Mouse (Mus musculus) heart, embryonic 13.5 days (tissue): ENCODE measurements around the gene Isg15. TPM values are rescaled to one million over a fixed set of nuclear protein-coding genes. Genes with fewer than 3 reads are reported as not detected.
"Not testable (repeated sequence)": the region's sequence is repeated elsewhere in the genome, so short reads cannot be mapped to it uniquely, and the experiment has no call there.

ENCODE experiments used
- ATAC-seq: fragments of 200-750 bp; cut with Nextera tagmentation; 2 replicates; pipeline ENCODE4 v1.8.0; 2017; ENCODE audit warnings: moderate TSS enrichment; ENCODE audit not compliant: insufficient number of reproducible peaks, low FRiP score, low TSS enrichment; ENCODE audit errors: extremely low read depth
- H3K27ac ChIP-seq: fragments of 300-500 bp; sonication (generic); replicated peaks from 2 replicates; pipeline ENCODE4 v1.5.1; 2015; ENCODE audit warnings: moderate library complexity, mild to moderate bottlenecking, inconsistent platforms
- H3K27me3 ChIP-seq: fragments of 300-500 bp; sonication (generic); replicated peaks from 2 replicates; pipeline ENCODE4 v1.6.1; 2015; ENCODE audit warnings: mild to moderate bottlenecking, inconsistent platforms
- H3K36me3 ChIP-seq: fragments of 300-500 bp; sonication (generic); 2 replicates; pipeline ENCODE4 v1.6.1; 2015; ENCODE audit warnings: mild to moderate bottlenecking, inconsistent platforms
- H3K4me1 ChIP-seq: fragments of 300-500 bp; sonication (generic); 2 replicates; pipeline ENCODE4 v1.6.1; 2015; ENCODE audit warnings: inconsistent platforms
- H3K4me2 ChIP-seq: fragments of 300-500 bp; sonication (generic); 2 replicates; pipeline ENCODE4 v1.6.1; 2015; ENCODE audit warnings: inconsistent platforms, mild to moderate bottlenecking, moderate library complexity
- H3K4me3 ChIP-seq: fragments of 300-500 bp; sonication (generic); 2 replicates; pipeline ENCODE4 v1.5.1; 2015; ENCODE audit warnings: moderate library complexity, mild to moderate bottlenecking, inconsistent platforms
- H3K9ac ChIP-seq: fragments of 300-500 bp; sonication (generic); 2 replicates; pipeline ENCODE4 v1.6.1; 2015; ENCODE audit warnings: inconsistent platforms, mild to moderate bottlenecking, moderate library complexity
- H3K9me3 ChIP-seq: fragments of 300-500 bp; sonication (generic); 2 replicates; pipeline ENCODE4 v1.6.1; 2016; ENCODE audit warnings: inconsistent platforms
- WGBS: fragments of 180-500 bp; shearing (Covaris S2); methylation state at CpG from one replicate; pipeline ENCODE4 v1.1.7; 2015; ENCODE audit warnings: mixed read lengths; 5-methylcytosine and 5-hydroxymethylcytosine counted together
- polyA plus RNA-seq: library from polyadenylated mRNA; unstranded; fragments of >200 nt; fragmentation: Nextera tagmentation; extraction: Ambion mirVana; gene quantifications from 2 replicates; pipeline ENCODE4 v1.2.1, GENCODE M21; 2015

Gene Isg15
- polyA plus RNA-seq, 1 experiment from 2014 or later, result 3.5 TPM

DNA sequence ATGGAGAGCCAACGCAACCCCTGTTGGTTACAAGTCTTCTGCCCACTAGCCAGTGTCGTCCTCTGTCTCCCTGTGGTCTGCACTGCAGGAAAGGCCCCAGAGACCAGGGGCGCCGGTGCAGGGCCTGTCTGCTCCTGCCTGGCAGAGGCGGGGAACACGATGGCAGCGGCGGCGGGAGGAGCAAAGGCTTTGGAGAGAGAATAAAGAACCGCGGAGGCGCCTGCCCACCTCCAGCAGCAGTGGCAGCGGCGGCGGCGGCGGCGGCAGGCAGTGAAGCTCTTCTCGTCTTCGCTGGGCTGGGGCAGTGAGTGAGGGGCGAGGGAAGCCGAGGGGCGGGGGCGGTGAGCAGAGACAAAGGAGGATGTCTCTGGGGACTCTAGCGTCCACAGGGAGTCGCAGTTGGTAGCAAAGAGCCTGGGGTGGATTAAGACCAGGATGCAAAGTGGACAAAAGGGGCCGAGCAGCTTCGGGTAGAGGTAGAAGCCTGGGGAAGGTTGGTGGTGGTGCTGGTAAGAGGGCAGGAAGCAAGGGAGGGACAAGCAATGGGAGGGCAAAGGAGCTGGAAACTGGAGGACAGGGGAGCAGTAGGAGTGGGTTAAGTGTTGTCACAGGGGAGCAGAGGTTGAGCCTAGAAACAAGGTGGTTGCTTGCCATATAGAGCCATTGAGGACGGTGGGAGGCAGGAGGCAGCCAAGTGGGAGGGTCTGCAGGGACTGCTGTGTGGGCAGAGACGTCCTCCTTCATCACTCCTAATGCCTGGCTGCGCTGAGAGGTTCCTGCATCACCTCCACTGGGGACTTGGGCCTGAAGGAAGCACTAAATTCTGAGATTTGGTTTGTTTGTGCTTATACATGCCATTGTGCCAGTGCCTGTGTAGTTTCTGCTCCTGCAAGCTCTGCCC, 14.4 kb downstream of the Isg15 start:
- Histone ChIP-seq H3K4me2 (peak overlapping the region; percentile 68), H3K27ac (peak overlapping the region; percentile 64), H3K36me3 (peaks cover 53% of the 10 kb centered on the region), H3K27me3 (no peaks in the 10 kb centered on the region), H3K4me1 (peaks cover 68% of the 10 kb centered on the region), H3K4me3 (peak overlapping the region; percentile 47), H3K9me3 (no peaks in the 10 kb centered on the region), H3K9ac (peak overlapping the region; percentile 81)
- WGBS, result 6% methylated on average over 30 of the region's 31 CpGs
- no peak for ATAC-seq

DNA sequence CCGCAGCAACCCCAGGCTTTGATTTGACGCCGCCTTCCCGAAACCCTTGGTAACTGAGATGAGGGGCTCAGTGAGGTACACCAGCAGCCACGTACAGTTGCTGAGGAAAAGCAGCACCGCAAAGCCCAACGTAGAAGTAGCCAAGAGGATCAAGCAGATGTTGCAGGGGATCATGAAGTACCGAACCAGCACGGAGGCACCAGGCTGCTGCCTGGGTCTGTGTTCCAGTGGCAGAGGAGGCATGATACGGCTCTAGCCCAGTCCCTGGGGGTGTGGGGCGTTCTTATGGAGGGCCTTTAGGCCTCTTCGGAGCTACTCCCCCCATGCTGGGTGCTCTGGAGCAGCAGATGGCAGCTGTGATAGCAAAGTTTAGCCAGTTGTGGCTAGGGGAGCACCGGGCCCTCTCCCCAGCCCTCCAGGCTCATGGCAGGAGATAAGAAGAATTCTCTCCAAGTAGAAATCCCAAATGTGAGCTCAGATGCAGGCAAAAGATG, 15.1 kb downstream of the Isg15 start:
- Histone ChIP-seq H3K27ac (peak overlapping the region; percentile 64), H3K36me3 (peaks cover 53% of the 10 kb centered on the region), H3K4me2 (peak overlapping the region; percentile 68), H3K27me3 (no peaks in the 10 kb centered on the region), H3K4me3 (peak overlapping the region; percentile 47), H3K9ac (peak overlapping the region; percentile 81), H3K4me1 (peaks cover 66% of the 10 kb centered on the region), H3K9me3 (no peaks in the 10 kb centered on the region)
- 68% methylated on average over 13 of the region's 13 CpGs for WGBS
- ATAC-seq, result no peak

DNA sequence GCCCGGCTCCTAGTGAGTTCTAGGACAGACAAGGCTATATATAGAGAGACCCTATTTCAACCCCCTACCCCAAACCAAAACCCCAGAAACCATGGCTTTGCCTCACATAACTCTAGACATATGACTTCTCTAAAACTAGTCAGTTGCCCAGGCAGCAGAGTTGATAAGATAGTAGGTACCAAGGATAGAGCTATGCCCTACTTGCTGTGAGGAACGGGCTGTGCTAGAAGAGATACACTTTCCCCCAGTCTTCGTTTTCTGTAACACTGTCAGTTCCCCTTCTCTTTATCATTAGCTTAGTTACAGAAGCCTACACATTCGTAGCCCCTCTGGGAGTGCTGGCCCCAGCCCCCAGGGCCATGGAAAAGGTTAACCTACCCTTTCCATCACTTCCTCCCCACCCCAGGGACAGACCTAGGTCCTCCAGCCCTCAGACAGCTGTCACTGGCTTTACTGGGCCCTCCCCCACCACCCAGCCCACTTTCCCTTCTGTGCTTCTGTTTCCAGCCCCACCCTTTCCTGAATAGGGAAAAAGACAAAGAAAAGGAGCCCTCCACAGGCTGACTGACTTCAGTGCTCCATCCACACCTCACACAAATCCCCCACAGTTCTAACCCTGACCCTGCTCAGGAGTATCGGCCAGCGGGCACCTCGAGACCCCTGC, 16.2 kb downstream of the Isg15 start:
- Histone ChIP-seq H3K4me2 (peak overlapping the region; percentile 68), H3K9ac (peak overlapping the region; percentile 81), H3K4me3 (no peak overlapping the region)

DNA sequence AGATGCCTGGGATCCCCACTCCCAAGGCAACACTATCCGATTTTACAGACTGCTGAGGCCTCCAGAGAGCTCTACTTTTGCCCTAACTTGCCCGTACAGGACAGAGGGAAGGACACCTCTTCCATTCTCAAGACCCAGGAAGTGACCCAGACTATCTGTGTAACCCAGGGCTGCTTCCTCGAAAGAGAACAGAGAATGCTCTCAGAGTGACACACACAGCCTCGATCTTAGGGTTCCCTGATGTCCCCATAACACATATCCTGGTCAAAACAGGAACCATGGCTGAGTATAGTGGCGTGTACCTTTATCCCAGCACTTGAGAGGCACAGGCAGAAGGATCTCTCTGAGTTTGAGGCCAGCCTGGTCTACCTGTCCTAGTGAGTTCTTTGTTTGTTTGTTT, 16.9 kb downstream of the Isg15 start:
- H3K4me3 ChIP-seq, result no peak overlapping the region
- WGBS, result 80% methylated on average over 5 of the region's 5 CpGs
- H3K36me3 ChIP-seq, result peaks cover 62% of the 10 kb centered on the region
- H3K27me3 ChIP-seq, result no peaks in the 10 kb centered on the region
- H3K27ac ChIP-seq, result no peak overlapping the region
- H3K9me3 ChIP-seq, result no peaks in the 10 kb centered on the region
- peaks cover 49% of the 10 kb centered on the region for H3K4me1 ChIP-seq
- H3K9ac ChIP-seq, result no peak overlapping the region
- H3K4me2 ChIP-seq, result no peak overlapping the region
- ATAC-seq, result no peak

More for the DNA sequence above, 16.2 kb downstream of the Isg15 start:
- H3K27ac ChIP-seq, result peak overlapping the region; percentile 64; the same call in 1 of the 2 replicates
- H3K4me1 ChIP-seq, result peaks cover 56% of the 10 kb centered on the region
- H3K9me3 ChIP-seq, result no peaks in the 10 kb centered on the region
- no peaks in the 10 kb centered on the region for H3K27me3 ChIP-seq
- ATAC-seq, result no peak
- H3K36me3 ChIP-seq, result peaks cover 56% of the 10 kb centered on the region
- WGBS, result 62% methylated on average over 7 of the region's 7 CpGs

DNA sequence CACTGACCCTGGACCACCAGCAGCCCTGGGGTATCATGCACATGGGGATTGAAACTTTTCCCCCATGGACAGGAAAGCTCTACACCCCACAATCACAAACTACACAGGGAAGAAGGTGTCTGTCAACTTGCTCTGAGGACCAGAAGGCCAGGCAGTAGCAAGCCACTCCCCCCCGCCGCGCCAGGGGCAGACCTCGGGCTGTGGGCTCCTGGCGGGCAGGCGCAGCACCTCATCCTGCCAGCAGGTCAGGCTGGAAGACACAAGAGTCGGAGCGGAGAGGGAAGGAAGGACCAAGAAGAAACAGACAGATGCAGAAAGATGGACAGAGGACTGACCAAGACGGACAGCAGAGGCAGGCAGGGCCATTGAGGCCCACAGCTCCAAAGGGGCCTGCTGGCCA, 23.0 kb downstream of the Isg15 start:
- Histone ChIP-seq H3K4me3 (no peak overlapping the region), H3K27me3 (no peaks in the 10 kb centered on the region), H3K9me3 (no peaks in the 10 kb centered on the region), H3K4me1 (0 out of 2 replicates have a peak, but pooled peaks cover 3% of the 10 kb centered on the region), H3K4me2 (no peak overlapping the region), H3K27ac (no peak overlapping the region), H3K36me3 (peaks cover 98% of the 10 kb centered on the region), H3K9ac (no peak overlapping the region)
- 88% methylated on average over 9 of the region's 9 CpGs for WGBS
- ATAC-seq, result no peak

DNA sequence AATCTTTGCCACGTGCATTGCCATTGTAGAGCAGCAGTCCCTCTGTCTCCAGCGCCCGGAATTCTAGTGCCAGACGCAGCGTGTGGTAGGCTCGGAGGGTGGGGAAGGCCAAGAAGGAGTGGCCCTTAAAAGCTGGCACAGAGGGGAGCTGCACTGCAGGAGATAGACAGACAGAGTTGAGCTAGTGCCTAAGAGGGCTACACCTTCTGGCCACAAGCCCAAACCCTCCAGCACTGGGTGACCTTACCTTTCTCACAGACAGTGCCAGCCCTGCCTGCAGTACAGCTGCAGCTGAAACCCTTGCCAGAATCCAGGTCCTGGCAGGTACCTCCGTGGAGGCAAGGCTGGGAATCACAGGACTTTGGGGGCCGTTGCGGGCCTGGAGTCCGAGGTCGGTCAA, 28.8 kb downstream of the Isg15 start:
- Histone ChIP-seq H3K9me3 (no peaks in the 10 kb centered on the region), H3K9ac (no peak overlapping the region), H3K36me3 (peaks cover 100% of the 10 kb centered on the region), H3K27me3 (no peaks in the 10 kb centered on the region), H3K4me1 (no peaks in the 10 kb centered on the region), H3K4me3 (no peak overlapping the region), H3K4me2 (no peak overlapping the region), H3K27ac (no peak overlapping the region)
- ATAC-seq, result no peak
- WGBS, result 95% methylated on average over 11 of the region's 11 CpGs

DNA sequence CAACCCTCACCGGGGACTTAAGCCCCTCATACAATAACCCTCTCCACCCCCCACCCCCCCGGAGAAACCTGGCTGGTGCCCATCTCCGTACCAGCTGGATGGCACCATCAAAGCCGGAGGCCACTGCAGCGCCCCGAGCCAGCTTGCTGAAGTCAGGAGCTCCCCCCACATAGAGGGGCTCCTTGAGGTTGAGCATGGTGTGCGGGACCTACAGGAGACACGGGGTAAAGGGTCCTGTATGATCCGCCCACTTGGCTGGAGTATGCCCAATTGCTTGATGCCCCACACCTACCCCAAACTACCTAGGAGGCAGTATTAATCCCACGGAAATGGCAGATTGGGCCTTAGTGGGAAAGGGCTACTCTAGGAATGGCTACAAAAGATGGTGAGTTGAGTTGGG, 31.5 kb downstream of the Isg15 start:
- H3K9ac ChIP-seq, result no peak overlapping the region
- H3K4me1 ChIP-seq, result no peaks in the 10 kb centered on the region
- H3K27ac ChIP-seq, result no peak overlapping the region
- H3K9me3 ChIP-seq, result no peaks in the 10 kb centered on the region
- no peaks in the 10 kb centered on the region for H3K27me3 ChIP-seq
- H3K4me2 ChIP-seq, result no peak overlapping the region
- no peak overlapping the region for H3K4me3 ChIP-seq
- H3K36me3 ChIP-seq, result peaks cover 100% of the 10 kb centered on the region
- no peak for ATAC-seq
- WGBS, result 92% methylated on average over 10 of the region's 10 CpGs

DNA sequence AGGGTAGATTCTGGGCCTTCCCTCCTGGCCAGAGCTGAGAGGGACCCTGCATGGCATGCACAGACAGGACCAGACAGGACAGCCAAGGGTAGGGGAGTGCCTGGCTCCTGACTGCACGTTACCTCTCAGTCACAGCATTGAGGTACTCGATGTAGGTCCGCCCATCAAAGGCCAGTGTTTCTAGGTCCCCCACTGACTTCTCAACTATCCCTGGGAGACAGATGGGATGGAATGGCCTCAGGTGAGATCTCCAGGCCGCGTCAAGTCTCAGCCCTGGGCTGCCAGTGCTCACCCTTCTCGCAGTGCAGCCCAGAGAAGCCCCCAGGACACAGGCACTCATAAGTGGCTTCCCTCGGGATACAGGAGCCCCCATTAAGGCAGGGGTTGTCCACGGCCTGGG, 32.0 kb downstream of the Isg15 start:
- no peaks in the 10 kb centered on the region for H3K4me1 ChIP-seq
- peaks cover 100% of the 10 kb centered on the region for H3K36me3 ChIP-seq
- no peak overlapping the region for H3K9ac ChIP-seq
- no peaks in the 10 kb centered on the region for H3K27me3 ChIP-seq
- ATAC-seq, result no peak
- 84% methylated on average over 8 of the region's 8 CpGs for WGBS
- no peak overlapping the region for H3K27ac ChIP-seq
- H3K4me3 ChIP-seq, result no peak overlapping the region
- H3K9me3 ChIP-seq, result no peaks in the 10 kb centered on the region
- H3K4me2 ChIP-seq, result no peak overlapping the region

DNA sequence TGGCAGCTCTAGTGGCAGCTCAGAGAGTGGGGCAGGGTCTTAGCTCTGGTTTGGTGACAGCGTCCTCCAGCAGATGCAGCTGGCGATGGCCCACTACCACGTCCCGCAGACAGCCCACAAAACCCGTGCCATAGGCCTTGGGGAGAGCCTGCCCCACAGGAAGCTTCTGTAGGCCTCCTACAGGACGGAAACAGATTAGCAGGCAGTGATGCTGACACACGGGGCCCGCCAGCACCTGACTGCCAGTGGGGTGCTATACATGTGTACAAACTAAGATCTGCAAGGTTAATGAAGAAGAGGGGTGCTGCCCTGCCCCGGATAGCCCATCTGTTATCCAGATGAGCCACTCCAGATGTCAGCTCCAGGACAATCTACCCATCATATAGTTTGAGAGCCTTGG, 34.1 kb downstream of the Isg15 start:
- Histone ChIP-seq H3K36me3 (peaks cover 99% of the 10 kb centered on the region), H3K9ac (no peak overlapping the region), H3K4me1 (no peaks in the 10 kb centered on the region), H3K4me3 (no peak overlapping the region), H3K4me2 (no peak overlapping the region), H3K27ac (no peak overlapping the region), H3K27me3 (no peaks in the 10 kb centered on the region), H3K9me3 (peaks cover 11% of the 10 kb centered on the region)
- ATAC-seq, result no peak
- 88% methylated on average over 9 of the region's 9 CpGs for WGBS

DNA sequence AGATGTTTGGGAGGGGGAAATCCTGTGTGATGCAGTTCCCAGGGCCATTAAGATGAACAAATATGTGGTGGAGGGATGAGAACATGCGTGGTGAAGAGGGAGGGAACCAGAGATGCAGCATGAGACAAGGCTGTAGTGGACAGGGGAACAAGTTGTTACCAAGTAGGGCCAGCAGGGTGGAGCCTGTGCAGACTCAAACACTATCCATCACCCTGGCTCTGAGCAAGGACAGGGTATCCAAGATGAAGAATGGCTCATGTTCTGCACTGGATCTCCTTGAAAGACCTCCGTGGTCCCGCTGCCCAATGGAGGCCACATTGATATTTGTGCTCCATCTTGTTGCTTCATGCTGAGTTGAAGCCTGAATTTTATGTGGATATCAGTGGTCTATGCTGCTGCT, 45.8 kb downstream of the Isg15 start:
- Histone ChIP-seq H3K27me3 (no peaks in the 10 kb centered on the region), H3K4me2 (no peak overlapping the region), H3K36me3 (no peaks in the 10 kb centered on the region), H3K9me3 (peaks cover 20% of the 10 kb centered on the region), H3K27ac (no peak overlapping the region), H3K4me3 (no peak overlapping the region), H3K9ac (no peak overlapping the region), H3K4me1 (no peaks in the 10 kb centered on the region)
- ATAC-seq, result no peak
- WGBS, result 84% methylated on average over 3 of the region's 3 CpGs

DNA sequence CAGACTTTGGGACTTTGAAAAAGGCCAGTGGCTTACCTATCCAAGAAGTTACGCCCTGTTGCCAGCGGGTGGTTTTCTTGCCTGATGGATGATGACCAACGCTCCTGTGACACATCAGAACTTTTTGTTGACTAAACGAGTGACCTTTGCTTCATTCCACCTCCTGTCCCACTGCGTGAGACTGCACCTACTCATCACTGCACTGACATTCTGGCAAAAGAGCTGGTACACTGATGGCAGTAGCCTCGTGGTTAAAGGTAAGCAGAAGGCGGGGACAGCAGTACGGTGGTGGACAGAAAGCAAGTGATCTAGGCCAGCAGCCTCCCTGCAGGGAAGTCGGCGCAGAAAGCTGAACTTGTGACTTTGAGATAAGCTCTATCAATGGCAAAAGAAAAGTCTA, 49.7 kb downstream of the Isg15 start:
- not testable (repeated sequence) for H3K27me3 ChIP-seq, H3K4me3 ChIP-seq, H3K4me1 ChIP-seq, H3K36me3 ChIP-seq, H3K4me2 ChIP-seq, H3K27ac ChIP-seq, ATAC-seq, H3K9ac ChIP-seq
- peaks cover 10% of the 10 kb centered on the region for H3K9me3 ChIP-seq
- 69% methylated on average over 10 of the region's 10 CpGs for WGBS
